Mouse (Mus musculus): ENCODE measurements at regions not wholly inside any gene's neighbourhood (a gene's known extent, or its start where the extent isn't known, plus 50 kb on each side); places are given as distances from the start of the nearest gene placed in this dataset.

DNA sequence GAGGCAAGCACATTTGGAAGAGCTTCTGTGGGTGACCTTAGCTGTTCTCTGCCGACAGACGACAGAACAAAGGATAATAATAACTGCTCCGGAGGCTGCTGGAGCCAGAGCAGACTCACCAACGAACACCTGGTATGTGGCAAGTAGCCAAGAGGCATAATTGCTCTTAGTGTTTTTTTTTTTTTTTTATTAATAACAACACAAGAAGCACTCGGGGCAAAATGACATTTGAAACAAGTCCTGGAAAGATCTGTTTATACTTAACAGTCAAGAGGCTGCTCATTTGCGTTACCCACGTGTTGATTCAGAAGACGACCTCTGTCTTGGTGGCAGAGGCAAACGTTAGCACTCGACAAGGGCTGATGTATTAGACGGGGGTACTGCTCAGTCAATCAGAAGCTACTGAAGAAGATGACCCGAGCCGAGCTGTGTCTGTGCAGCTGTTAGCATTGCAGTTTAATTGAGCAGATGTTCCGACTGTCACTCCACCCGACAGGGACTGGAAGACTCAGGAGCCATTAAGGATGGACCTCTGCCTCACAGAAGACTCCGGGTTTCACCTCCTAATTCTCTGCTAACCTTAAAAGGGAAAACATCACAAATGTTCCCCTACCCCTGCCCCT lies 137.8 kb upstream of the Mdm1 start:
- no peaks in the 10 kb centered on the region; the same call in 1 of the 2 replicates for H3K4me1 ChIP-seq (ENCODE audit: control insufficient read depth, insufficient read depth, low read length)
- H3K27ac ChIP-seq (ENCODE audit: insufficient read depth, low read depth, low read length) = no peak overlapping the region
- TF ChIP-seq CTCF (IDR thresholded peaks at IDR 0.05; ENCODE audit: low read depth, low read length) (no peak), POLR2A (IDR thresholded peaks at IDR 0.05; ENCODE audit: borderline replicate concordance, low read depth, low read length) (no peak)
- no peak overlapping the region for H3K4me3 ChIP-seq (ENCODE audit: insufficient read depth, low read length)

DNA sequence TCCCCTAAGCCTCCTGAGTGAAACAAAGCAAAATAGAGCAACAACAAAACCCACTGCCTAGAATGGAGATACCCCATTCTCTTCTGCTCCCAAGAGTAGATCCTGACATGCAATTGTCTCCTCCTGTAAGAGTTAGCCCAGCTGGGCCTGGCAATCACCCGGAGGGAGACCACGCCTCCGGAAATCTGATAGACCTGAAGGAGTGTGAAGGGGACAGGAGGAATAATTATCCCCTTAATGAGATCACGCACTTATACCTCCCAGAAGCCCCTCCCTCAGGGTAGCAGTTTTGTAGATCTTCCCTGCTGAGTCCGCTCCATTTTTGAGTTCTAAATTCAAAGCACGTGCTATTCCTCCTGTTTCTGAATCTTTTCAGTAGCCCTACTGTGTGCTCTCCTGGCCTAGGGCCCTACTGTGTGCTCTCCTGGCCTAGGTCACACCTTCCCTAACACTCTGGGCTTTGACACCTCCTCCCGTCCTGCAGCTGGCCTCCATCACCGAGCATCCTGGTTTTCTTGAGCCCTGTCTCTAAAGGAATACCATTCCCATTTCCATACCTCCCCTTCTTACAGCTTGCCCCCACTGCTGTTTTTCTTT lies 137.2 kb upstream of the Mdm1 start:
- Histone ChIP-seq H3K4me3 (ENCODE audit: insufficient read depth, low read length) (no peak overlapping the region), H3K27ac (ENCODE audit: insufficient read depth, low read depth, low read length) (no peak overlapping the region), H3K4me1 (ENCODE audit: control insufficient read depth, insufficient read depth, low read length) (no peaks in the 10 kb centered on the region; the same call in 1 of the 2 replicates)
- no peak for TF ChIP-seq POLR2A (IDR thresholded peaks at IDR 0.05; ENCODE audit: borderline replicate concordance, low read depth, low read length)
- no peak for TF ChIP-seq CTCF (IDR thresholded peaks at IDR 0.05; ENCODE audit: low read depth, low read length)

DNA sequence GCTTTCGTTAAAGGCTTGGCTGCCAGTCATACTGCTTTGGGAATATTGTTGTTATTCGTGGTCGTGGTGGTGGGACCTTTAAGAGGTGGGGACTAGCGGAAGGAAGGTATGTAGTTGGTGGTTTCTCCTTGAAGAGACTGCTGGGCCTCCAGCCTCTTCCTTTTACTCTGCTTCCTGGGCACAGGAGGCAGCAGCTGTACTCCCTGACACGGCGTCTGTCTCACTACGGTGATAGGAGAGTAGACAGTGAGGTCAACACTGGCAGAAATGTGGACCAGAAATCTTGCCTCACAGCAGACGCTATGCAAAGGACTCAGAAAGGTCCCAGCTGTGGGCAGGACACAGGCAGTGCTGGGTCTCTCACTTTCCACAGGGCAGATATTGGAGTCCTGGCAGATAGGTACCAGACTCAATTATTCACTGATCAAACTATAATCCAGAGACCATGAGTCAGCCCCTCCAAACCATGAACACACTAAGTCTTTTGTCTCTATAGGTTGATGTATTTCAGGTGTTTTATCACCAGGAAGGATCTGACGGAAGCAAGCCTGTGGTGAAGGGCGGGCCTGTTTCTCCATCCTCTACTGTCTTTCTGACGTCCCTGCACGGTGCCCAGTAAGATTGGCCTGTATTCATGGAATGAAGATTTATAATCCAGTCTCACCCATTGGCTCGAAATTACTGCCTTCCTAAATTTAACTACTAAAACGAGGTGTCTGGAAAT lies 134.6 kb upstream of the Mdm1 start:
- TF ChIP-seq POLR2A (IDR thresholded peaks at IDR 0.05; ENCODE audit: borderline replicate concordance, low read depth, low read length) (no peak), CTCF (IDR thresholded peaks at IDR 0.05; ENCODE audit: low read depth, low read length) (no peak)
- Histone ChIP-seq H3K4me3 (ENCODE audit: insufficient read depth, low read length) (no peak overlapping the region), H3K27ac (ENCODE audit: insufficient read depth, low read depth, low read length) (no peak overlapping the region), H3K4me1 (ENCODE audit: control insufficient read depth, insufficient read depth, low read length) (peaks cover 7% of the 10 kb centered on the region)

DNA sequence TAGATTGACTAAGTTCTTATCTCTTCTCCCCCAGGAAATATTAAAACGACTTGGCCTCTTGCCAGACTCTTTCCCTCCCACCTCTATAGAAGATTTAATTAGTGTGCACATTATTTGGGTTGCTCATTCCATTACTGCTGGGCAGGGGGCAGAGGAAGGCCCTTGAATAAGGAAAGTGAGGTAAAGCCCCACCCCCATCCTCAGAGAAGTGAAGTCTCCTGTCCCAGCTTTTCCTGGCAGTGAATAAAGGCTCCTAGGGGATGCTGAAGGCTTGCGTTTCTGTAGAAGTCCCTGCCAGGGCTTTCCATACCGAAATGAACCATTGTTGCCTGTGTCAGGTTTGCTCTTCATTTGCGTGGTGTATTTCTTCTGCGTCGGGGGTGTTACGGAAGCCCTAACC lies 133.8 kb upstream of the Mdm1 start:
- Histone ChIP-seq H3K27ac (ENCODE audit: insufficient read depth, low read depth, low read length) (no peak overlapping the region), H3K4me3 (ENCODE audit: insufficient read depth, low read length) (no peak overlapping the region), H3K4me1 (ENCODE audit: control insufficient read depth, insufficient read depth, low read length) (peaks cover 10% of the 10 kb centered on the region)
- TF ChIP-seq POLR2A (IDR thresholded peaks at IDR 0.05; ENCODE audit: borderline replicate concordance, low read depth, low read length) = no peak
- TF ChIP-seq CTCF (IDR thresholded peaks at IDR 0.05; ENCODE audit: low read depth, low read length) = no peak

DNA sequence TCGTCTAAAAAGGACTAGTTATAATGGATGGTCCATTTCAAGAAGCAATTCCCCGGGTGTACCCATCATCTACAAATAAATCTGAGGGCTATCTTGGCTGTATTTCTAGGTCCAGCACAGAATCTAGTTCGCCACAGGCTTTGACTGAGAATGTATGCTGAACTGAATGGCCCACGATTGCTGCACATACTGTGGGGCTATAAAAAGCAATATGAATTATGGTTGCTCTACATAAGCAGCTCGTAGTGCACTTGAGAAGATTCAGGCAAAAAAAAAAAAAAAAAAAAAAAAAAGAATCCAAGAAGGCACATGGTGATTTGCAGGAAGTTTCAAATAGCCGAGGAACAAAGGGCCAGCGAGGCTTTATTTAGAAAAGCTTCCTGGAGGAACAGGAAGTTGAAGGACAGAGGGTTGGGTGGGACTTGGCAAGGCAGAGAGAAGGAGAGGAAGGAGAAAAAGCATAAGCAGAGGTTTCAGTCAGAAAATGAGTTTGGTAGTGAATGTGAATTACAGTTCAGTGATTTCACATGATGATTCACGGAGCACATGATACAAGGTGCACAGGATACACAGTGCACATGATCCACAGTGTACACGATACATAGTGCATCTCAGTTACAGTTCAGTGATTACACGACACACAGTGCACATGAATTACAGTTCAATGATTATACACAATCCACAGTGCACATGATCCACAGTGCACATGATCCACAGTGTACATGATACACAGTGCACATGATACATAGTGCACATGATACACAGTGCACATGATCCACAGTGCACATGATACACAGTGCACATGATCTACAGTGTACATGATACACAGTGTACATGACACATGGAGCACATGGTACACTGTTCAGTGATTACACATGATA lies 129.7 kb upstream of the Mdm1 start:
- peak overlapping the region; percentile 86 for H3K27ac ChIP-seq (ENCODE audit: insufficient read depth, low read depth, low read length)
- no peak overlapping the region for H3K4me3 ChIP-seq (ENCODE audit: insufficient read depth, low read length)
- TF ChIP-seq CTCF (IDR thresholded peaks at IDR 0.05; ENCODE audit: low read depth, low read length) = no peak
- TF ChIP-seq POLR2A (IDR thresholded peaks at IDR 0.05; ENCODE audit: borderline replicate concordance, low read depth, low read length) = no peak
- H3K4me1 ChIP-seq (ENCODE audit: control insufficient read depth, insufficient read depth, low read length) = peaks cover 13% of the 10 kb centered on the region

DNA sequence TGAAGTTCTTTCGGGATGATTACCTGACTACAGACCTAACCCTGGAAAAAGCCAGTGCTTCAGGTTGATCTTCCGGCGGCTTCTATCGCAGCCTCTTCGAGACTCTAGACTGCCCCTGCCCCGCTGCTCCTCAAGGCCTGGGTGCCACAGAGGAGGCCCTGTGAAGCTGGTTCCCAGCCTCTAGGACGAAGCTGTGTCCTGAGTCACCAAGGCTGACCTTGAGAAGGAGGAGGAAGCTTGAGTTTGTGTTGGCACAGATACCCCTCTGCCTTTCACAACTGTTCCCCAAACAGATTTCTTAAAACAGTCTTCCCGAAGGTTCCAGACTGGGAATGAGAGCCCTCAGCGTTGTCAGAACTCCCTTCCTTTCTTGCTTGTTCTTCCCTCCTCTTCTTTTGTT lies 112.8 kb upstream of the Mdm1 start:
- no peak for TF ChIP-seq CTCF (IDR thresholded peaks at IDR 0.05; ENCODE audit: low read depth, low read length)
- TF ChIP-seq POLR2A (IDR thresholded peaks at IDR 0.05; ENCODE audit: borderline replicate concordance, low read depth, low read length) = no peak
- no peaks in the 10 kb centered on the region for H3K4me1 ChIP-seq (ENCODE audit: control insufficient read depth, insufficient read depth, low read length)
- no peak overlapping the region for H3K4me3 ChIP-seq (ENCODE audit: insufficient read depth, low read length)
- H3K27ac ChIP-seq (ENCODE audit: insufficient read depth, low read depth, low read length) = no peak overlapping the region

DNA sequence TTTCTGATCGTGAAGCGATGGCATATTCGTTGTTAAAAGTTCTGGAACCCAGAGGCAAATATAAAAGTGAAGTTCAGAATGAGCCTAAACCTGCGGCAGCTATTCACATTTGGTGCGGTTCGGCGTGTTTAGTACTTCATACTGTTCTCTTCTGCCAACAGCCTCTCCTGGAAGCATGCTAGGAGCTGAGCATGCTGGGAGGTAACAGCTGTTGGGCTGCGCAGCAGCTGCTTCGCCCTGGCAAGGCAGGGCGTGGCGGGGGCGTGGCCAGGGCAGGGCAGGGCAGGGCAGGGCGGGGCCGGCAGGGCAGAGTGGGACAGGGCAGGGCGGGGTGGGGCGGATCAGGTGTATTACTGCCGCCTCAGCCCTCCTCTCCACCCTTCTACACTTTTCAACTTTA lies 107.2 kb upstream of the Mdm1 start:
- no peak overlapping the region for H3K4me3 ChIP-seq (ENCODE audit: insufficient read depth, low read length)
- H3K4me1 ChIP-seq (ENCODE audit: control insufficient read depth, insufficient read depth, low read length) = no peaks in the 10 kb centered on the region
- no peak for TF ChIP-seq CTCF (IDR thresholded peaks at IDR 0.05; ENCODE audit: low read depth, low read length)
- TF ChIP-seq POLR2A (IDR thresholded peaks at IDR 0.05; ENCODE audit: borderline replicate concordance, low read depth, low read length) = no peak
- no peak overlapping the region for H3K27ac ChIP-seq (ENCODE audit: insufficient read depth, low read depth, low read length)

DNA sequence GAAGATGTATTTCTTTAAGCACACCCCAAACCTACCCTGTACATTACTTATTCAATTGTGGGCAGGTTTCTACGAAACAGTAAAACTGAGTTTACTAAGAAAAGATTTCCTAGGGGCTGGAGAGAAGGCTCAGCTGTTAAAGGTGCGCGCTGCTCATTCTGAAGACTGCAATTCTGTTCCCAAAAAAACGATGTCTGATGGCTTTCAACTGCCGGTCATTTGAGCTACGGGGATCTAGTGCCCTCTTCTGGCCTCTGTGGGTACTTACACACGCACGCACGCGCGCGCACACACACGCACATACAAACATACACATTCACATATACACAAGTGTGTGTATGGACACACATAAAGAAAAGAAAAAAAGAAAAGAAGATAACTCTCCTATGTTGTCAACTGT lies 106.6 kb upstream of the Mdm1 start:
- H3K4me3 ChIP-seq (ENCODE audit: insufficient read depth, low read length) = no peak overlapping the region
- no peak overlapping the region for H3K27ac ChIP-seq (ENCODE audit: insufficient read depth, low read depth, low read length)
- TF ChIP-seq CTCF (IDR thresholded peaks at IDR 0.05; ENCODE audit: low read depth, low read length) (0 out of 2 replicates have a peak, but pooled peaks have one; percentile 11), POLR2A (IDR thresholded peaks at IDR 0.05; ENCODE audit: borderline replicate concordance, low read depth, low read length) (no peak)
- no peaks in the 10 kb centered on the region for H3K4me1 ChIP-seq (ENCODE audit: control insufficient read depth, insufficient read depth, low read length)

DNA sequence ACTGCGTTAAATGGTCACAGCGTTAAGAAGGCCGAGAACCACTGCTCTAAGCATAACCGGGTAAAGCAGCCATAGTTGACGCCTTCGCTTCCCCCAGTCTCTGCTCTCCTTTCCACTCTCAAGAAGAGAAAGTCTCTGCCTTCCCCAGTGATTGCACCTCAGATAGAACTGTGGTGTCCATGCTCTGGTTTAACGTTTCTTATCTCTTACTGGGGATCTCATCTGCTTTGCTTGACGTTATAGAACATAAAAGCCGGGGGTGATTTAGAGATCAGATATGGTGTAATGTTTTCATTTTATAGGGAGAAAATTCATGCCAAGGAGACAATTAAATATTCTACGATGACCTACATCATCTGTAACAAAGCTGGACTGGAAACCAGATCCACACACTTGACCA lies 103.1 kb upstream of the Mdm1 start:
- H3K27ac ChIP-seq (ENCODE audit: insufficient read depth, low read depth, low read length) = no peak overlapping the region
- 0 out of 2 replicates have a peak, but pooled peaks cover 2% of the 10 kb centered on the region for H3K4me1 ChIP-seq (ENCODE audit: control insufficient read depth, insufficient read depth, low read length)
- H3K4me3 ChIP-seq (ENCODE audit: insufficient read depth, low read length) = no peak overlapping the region
- no peak for TF ChIP-seq POLR2A (IDR thresholded peaks at IDR 0.05; ENCODE audit: borderline replicate concordance, low read depth, low read length)
- TF ChIP-seq CTCF (IDR thresholded peaks at IDR 0.05; ENCODE audit: low read depth, low read length) = no peak
